Mouse (Mus musculus) thymus, adult 2 months (tissue): Measurements from ENCODE around the gene Adgrv1.

Source experiments
- CTCF ChIP-seq: fragments of 200-500 bp; IDR thresholded peaks from 2 replicates; pipeline ENCODE4 v1.5.1; 2012; ENCODE audit warnings: mild to moderate bottlenecking, control low read depth, low read length, moderate library complexity, borderline replicate concordance; ENCODE audit not compliant: control insufficient read depth, poor library complexity, insufficient read depth; ENCODE audit errors: extremely low read depth
- POLR2A ChIP-seq: fragments of 200-500 bp; IDR thresholded peaks from 2 replicates; pipeline ENCODE4 v1.6.1; 2012; ENCODE audit warnings: mild to moderate bottlenecking, low read length, control low read depth, moderate library complexity; ENCODE audit not compliant: control insufficient read depth, poor library complexity, insufficient read depth; ENCODE audit errors: extremely low read depth

DNA sequence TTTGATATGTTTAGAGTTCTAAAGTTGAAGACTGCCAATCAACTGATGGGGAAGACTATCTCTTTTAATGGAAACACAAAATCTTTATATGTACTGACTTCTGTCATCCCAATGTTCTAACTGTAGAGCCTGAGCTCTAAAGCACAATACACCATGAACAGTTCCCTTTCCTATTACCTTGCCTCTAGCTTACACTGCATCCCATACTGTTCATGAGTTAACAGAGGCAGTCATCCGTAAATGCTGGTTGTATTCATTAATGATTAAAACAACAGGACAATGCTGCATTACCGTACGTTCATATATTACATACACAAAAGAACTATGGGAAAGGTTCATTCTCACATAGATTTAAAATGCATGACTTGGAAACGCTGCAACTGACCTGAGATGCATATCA, 251.1 kb downstream of the Adgrv1 start:
- no peak for TF ChIP-seq POLR2A
- no peak for TF ChIP-seq CTCF
